Mouse (Mus musculus): ENCODE results near the gene Cass4.

Cass4 gene

DNA sequence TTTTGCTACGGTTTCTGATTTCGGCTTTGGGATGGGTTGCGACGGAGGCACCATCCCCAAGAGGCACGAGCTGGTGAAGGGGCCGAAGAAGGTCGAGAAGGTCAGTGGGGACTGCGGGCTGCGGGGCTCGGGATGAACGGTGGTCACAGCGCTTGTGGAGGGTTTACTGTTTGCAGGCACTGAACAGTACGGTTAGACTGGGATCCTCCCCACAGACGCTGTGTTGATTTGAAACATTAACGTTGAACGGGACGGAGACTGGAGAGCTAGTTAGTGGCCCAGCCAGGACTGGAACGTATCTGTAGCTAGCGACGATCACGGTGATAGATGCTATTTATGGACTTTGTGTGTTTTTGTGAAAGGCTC lies 47.0 kb downstream of the Cass4 start:
- under 1% methylated on average over 21 of the region's 21 CpGs for WGBS

- 29% methylated on average over 6 of the region's 6 CpGs for WGBS
Observed at GRCm38 (mm10) chr2:172441176-172441575, 47.6 kb downstream of the Cass4 start.

DNA sequence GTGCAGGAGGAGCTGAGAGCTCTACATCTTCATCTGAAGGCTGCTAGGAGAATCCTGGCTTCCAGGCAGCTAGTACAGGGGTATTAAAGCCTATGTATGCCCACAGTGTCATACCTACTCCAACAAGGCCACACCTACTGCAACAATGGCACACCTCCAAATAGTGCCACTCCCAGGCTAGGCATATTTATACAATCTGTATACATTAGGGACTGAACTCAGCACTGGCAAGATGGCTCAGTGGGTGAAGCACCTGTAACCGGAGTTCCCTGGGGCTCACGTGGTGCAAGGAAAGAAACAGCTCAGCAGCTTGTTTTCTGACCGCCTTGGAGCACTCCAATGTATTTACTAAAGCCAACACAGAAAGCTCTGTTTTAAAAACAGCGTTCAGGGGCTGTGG lies 52.0 kb downstream of the Cass4 start:
- 91% methylated on average over 4 of the region's 4 CpGs for WGBS

GRCm38 (mm10) chr2:172447317-172447716 lies 53.7 kb downstream of the Cass4 start:
- WGBS = 88% methylated on average over 6 of the region's 6 CpGs

- WGBS = 83% methylated on average over 4 of the region's 4 CpGs
Observed at GRCm38 (mm10) chr2:172448329-172448728, 54.7 kb downstream of the Cass4 start.

DNA sequence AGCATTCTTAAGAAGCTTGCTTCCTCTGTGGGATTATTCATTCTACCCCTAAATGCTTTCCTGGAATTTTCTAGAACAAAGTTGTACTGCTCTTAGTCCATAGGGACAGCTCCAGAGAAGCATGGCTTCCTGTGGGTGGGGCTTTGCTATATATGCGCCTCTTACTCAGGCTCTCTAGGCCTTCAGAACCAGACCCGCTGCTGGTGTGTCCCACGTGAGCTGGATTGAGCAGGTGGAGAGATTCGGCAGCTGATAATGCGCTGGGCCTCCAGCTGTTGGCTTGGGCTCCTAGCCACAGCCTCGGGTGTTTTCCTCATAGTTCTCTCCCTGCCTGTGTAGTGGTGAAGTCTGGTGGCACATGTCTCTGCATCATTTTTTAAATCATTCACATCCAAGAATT lies 57.0 kb downstream of the Cass4 start:
- WGBS = 81% methylated on average over 6 of the region's 6 CpGs

GRCm38 (mm10) chr2:172452031-172452430 lies 58.4 kb downstream of the Cass4 start:
- 96% methylated on average over 4 of the region's 4 CpGs for WGBS

DNA sequence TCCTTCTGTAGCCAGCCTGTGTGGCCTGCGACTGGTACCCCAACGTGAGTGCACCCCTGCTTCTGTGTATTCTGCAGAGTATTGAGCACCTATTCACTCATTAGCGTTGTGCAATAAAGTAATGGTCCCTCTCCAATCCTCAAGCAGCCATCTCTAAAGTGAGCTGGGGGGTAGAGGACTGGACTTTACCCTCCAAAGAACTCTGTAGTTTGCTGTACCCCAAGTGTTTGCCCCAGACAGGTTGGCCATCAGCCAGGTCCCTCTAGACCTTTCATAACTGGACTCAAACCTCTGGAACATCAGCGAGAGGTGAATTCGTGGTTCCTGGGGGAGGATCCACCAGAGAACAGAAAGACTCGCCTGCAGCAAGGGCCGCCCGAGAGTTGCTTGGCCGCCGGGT lies 58.9 kb downstream of the Cass4 start:
- 93% methylated on average over 10 of the region's 10 CpGs for WGBS

- WGBS = 92% methylated on average over 11 of the region's 11 CpGs
Observed at GRCm38 (mm10) chr2:172458496-172458895, 64.9 kb downstream of the Cass4 start, which contains the start of gene Gcnt7. TSS of gene Gcnt7 (minus strand) at chr2:172458596.

- WGBS = 95% methylated on average over 2 of the region's 2 CpGs
Observed at GRCm38 (mm10) chr2:172460647-172461046, 67.1 kb downstream of the Cass4 start.

GRCm38 (mm10) chr2:172462813-172463212 lies 69.2 kb downstream of the Cass4 start:
- 86% methylated on average over 4 of the region's 4 CpGs for WGBS

DNA sequence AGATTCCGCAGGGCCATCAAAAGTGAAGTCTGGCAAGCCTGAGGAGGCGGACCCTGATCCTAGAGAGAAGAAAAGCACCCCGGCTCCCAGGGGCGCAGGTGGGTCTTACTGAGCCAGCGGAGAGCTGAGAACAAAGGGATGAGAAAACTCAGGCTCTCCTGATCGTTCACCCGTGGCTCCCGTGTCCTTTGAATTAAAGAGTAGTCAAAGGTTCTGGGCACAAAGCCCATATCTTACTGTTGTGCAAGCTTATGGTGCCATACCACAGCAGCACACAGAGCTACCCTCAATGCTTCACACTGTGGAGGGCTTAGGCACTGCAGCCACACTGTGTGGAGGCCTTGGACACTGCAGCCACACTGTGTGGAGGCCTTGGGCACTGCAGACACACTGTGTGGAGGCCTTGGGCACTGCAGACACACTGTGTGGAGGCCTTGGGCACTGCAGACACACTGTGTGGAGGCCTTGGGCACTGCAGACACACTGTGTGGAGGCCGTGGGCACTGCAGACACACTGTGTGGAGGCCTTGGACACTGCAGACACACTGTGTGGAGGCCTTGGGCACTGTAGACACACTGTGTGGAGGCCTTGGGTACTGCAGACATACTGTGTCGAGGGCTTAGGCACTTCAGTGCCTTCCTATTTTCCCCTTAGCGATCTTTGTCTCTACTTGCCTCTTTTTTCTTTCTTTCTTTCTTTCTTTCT lies 73.0 kb downstream of the Cass4 start:
- 79% methylated on average over 11 of the region's 11 CpGs for WGBS

DNA sequence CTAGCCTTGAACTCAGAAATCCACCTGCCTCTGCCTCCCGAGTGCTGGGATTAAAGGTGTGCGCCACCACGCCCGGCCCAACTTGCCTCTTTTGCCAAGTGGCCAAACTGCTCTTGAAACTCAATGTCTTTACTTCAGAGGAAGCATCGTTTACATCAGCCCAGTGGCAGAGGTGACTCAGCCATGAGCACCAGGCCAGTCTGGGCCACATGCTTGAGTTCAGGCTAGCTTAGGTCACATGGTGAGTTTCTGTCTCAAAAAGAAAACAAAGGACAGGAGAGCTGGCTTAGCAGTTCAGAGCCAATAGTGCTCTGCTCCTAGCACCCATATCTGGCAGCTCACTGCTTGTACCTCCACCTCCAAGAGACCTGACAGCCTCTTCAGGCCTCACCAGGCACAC lies 73.6 kb downstream of the Cass4 start:
- WGBS = 94% methylated on average over 5 of the region's 5 CpGs

- WGBS = 59% methylated on average over 11 of the region's 11 CpGs
Observed at GRCm38 (mm10) chr2:172468346-172468819, 74.8 kb downstream of the Cass4 start.

DNA sequence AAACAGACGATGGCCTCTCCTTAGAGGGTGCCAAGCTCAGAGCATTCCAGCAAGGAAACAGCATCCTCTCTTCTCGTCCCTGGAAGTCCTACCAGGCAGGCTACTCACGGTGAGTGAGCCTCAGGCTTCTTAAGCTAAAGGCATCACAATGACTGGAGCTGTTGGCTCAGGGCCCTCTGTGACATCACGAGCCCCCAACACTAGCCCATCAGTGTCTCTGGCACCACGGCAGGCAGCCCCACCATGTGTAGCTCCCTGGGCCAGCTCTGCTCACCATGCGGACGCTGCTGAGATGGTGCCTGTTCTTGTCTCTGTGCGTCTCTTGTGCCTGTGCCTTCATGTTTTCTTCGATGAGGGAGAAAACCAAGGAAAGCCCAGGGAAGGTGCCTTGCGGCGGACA lies 78.7 kb downstream of the Cass4 start, which contains the start of gene Fam209:
Gene Fam209 (plus strand): TSS at position 203 of the 400 bp plus-strand sequence.
- 73% methylated on average over 11 of the region's 11 CpGs for WGBS

DNA sequence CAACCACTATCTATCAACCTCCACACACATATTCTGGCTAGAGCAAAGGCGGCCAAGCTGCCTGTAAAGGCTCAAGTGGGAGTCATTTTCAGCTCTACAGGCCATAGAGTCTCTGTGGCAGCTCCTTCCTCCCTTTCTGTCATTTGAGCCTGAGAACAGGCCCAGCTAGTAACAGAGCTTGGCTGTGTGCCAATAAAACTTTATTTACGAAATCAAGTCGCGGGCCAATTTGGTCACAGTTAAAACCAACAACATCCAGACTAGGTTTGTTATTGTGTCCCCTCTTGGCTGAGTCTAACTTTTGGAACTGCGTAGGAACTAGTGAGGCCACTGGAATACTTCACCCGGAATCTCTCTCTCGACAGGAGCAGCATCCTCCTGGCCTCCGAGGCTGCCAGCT lies 80.0 kb downstream of the Cass4 start:
- 30% methylated on average over 8 of the region's 8 CpGs for WGBS

- 33% methylated on average over 6 of the region's 6 CpGs for WGBS
Observed at GRCm38 (mm10) chr2:172474970-172475369, 81.4 kb downstream of the Cass4 start.

- 35% methylated on average over 10 of the region's 10 CpGs for WGBS
Observed at GRCm38 (mm10) chr2:172476707-172477260, 83.2 kb downstream of the Cass4 start.

DNA sequence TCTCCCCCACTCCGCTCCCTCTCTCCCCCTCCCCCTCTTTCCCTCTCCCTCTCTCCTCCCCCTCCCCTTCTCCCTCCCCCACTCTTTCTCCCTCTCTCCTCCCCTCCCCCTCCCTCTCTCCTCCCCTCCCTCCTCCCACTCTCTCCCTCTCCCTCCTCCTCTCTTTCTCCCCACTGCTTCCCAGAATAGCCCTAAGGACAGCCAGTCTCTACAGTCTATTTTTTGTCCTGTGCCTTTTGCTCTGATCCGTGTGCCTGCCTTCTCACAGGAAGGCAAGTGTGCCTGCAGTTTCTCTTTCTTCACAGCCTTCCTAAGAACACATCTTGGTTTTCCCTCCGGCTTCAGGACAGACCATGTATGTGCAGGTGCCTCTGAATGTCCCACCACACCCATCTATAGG lies 83.8 kb downstream of the Cass4 start:
- 26% methylated on average over 3 of the region's 3 CpGs for WGBS

- 3% methylated on average over 2 of the region's 2 CpGs for WGBS
Observed at GRCm38 (mm10) chr2:172477860-172478259, 84.3 kb downstream of the Cass4 start.

GRCm38 (mm10) chr2:172480296-172480695 lies 86.7 kb downstream of the Cass4 start:
- 83% methylated on average over 7 of the region's 7 CpGs for WGBS

DNA sequence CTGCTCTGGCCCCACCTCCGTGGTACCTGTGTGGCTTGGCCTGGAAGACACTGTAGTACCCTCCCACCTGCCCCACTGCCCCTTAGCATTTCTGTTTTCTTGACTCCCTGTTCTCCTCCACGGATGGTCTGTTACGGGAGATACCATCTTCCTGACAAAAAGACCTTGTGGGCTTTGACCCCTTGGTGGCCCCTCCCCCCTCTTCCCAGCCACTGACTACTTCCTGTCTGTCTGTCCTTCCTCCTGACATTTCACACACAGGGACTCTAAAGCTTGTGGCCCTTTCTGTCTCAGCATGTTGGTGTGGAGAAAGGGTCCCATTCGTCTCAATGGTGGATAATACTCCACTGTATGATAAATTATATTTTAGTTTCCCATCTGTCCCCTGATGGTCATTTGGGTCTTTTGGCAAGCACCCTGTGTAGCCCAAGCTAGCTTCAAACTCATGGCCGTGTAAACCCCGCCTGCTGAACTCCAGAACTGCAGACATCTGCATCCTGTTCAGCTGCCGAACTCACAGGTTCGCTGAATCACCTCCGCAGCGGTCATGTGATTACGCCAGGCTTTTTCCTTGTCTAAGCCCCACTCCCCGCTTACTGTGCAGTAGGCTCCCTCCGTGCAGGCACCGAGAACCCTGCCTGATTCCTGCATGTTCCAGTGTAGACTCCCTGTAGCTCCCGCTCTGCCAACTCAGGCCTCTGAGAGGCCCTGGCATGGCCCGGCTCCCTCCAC lies 88.2 kb downstream of the Cass4 start:
- 85% methylated on average over 16 of the region's 16 CpGs for WGBS

Data from cerebral cortex, adult 2 months (tissue).